Mouse (Mus musculus): Measurements from ENCODE around the gene Ccdc51. TPM values are rescaled to one million over a fixed set of nuclear protein-coding genes. Genes with fewer than 3 reads are reported as not detected.

The Ccdc51 gene
- total and polyA plus RNA-seq, 3 experiments = 15.1 to 28.4 TPM; not detected in 1

DNA sequence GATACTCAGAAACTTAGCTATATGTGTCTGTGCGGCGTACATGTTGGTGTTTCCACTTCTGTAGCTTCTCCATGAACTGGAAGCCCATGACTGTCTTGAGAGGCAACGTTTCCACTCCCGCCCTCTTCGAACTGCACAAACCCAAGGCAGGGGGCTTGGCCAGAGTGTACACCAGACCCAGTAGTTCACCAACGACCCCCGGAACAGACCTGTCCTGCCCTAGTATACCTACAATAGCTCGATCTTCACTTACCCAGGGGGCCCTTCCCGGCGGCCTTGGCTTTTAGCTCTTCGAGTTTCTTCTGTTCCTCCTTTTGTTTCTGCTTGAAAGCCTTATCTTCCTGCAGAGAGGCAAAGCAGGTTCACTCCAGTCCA, 557 bp upstream of the Ccdc51 start:
- H3K4me1 ChIP-seq (ENCODE audit: control insufficient read depth in 1 of 2, insufficient read depth in 2 of 2, low read length in 2 of 2) = peaks cover 0 to 9% of the 10 kb centered on the region in 2 experiments; a peak in 2 of 4 replicates
- peak overlapping the region; percentile 56 to 82 for H3K4me3 ChIP-seq (ENCODE audit: control insufficient read depth in 1 of 2, insufficient read depth in 1 of 2, low read depth in 2 of 2, low read length in 2 of 2)
- no peak for TF ChIP-seq ZC3H11A (IDR thresholded peaks at IDR 0.05; ENCODE audit: low read depth, low read length)
- TF ChIP-seq RAD21 (IDR thresholded peaks at IDR 0.05; ENCODE audit: low read depth, low read length) = no peak
- no peak for TF ChIP-seq CHD1 (IDR thresholded peaks at IDR 0.05; ENCODE audit: low read depth, low read length)
- TF ChIP-seq TAL1 (IDR thresholded peaks at IDR 0.05; ENCODE audit: low read length) = no peak
- TF ChIP-seq ETS1 (IDR thresholded peaks at IDR 0.05; ENCODE audit: low read depth, low read length) = no peak
- TF ChIP-seq MAFK (IDR thresholded peaks at IDR 0.05; ENCODE audit: borderline replicate concordance, low read depth, low read length) = no peak
- TF ChIP-seq ELF1 (IDR thresholded peaks at IDR 0.05; ENCODE audit: low read depth, low read length) = no peak
- no peak for TF ChIP-seq CTCF (IDR thresholded peaks at IDR 0.05 in 2 of 3, conservative IDR thresholded peaks at IDR 0.05 in 1 of 3; ENCODE audit: control insufficient read depth in 1 of 3, insufficient read depth in 1 of 3, low read depth in 2 of 3, low read length in 3 of 3, poor library complexity in 1 of 3, severe bottlenecking in 1 of 3)
- TF ChIP-seq SIN3A (IDR thresholded peaks at IDR 0.05; ENCODE audit: low read length) = no peak
- no peak for TF ChIP-seq MYC (IDR thresholded peaks at IDR 0.05; ENCODE audit: low read depth, low read length)
- peak overlapping the region; percentile 48 for H3K27ac ChIP-seq (ENCODE audit: control insufficient read depth, low read depth, low read length)
- H3K9ac ChIP-seq (ENCODE audit: control insufficient read depth, low read depth, low read length, poor library complexity, severe bottlenecking) = peak overlapping the region; percentile 74
- DNase-seq (ENCODE audit: low read depth, low spot score) = peak; percentile 49
- H3K9me3 ChIP-seq (replicated peaks; ENCODE audit: insufficient read depth, low read length) = no peaks in the 10 kb centered on the region
- H3K27me3 ChIP-seq (ENCODE audit: control insufficient read depth in 1 of 2, insufficient read depth in 2 of 2, low read length in 2 of 2) = no peaks in the 10 kb centered on the region
- H3K79me2 ChIP-seq (ENCODE audit: control insufficient read depth, insufficient read depth, low read length, poor library complexity) = peaks cover 37% of the 10 kb centered on the region
- H3K36me3 ChIP-seq (ENCODE audit: control insufficient read depth in 1 of 2, insufficient read depth in 2 of 2, low read length in 2 of 2) = peaks cover 4 to 6% of the 10 kb centered on the region in 2 experiments; a peak in 3 of 4 replicates

DNA sequence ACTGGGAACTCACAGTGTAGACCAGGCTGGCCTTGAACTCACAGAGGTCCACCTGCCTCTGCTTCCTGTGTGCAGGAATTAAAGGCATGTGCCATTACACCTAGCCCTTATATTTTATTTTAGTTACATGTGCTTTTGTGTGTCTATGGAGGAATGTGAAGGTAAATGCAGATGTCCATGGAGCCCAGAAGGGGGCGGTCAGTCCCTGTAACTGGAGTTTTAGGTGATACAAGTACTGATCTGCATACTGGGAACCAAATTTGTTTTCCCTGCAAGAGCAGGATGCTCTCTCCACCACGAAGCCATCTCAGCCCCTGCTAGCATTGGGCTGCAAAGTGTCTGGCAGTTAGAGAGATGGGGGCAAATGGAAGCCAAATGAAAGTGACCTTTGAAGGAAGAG, 2.6 kb downstream of the Ccdc51 start:
- DNase-seq (ENCODE audit: low read depth, low spot score) = peak; percentile 64
- no peak for TF ChIP-seq ZNF384 (IDR thresholded peaks at IDR 0.05; ENCODE audit: low read depth, low read length)
- peak; percentile 33 to 59 (median 36); a peak in 4 of 6 replicates for TF ChIP-seq CTCF (IDR thresholded peaks at IDR 0.05 in 2 of 3, conservative IDR thresholded peaks at IDR 0.05 in 1 of 3; ENCODE audit: control insufficient read depth in 1 of 3, insufficient read depth in 1 of 3, low read depth in 2 of 3, low read length in 3 of 3, poor library complexity in 1 of 3, severe bottlenecking in 1 of 3)
- no peak for TF ChIP-seq MAFK (IDR thresholded peaks at IDR 0.05; ENCODE audit: borderline replicate concordance, low read depth, low read length)
- TF ChIP-seq RAD21 (IDR thresholded peaks at IDR 0.05; ENCODE audit: low read depth, low read length) = peak; percentile 35
- no peak for TF ChIP-seq ELF1 (IDR thresholded peaks at IDR 0.05; ENCODE audit: low read depth, low read length)
- TF ChIP-seq MAX (IDR thresholded peaks at IDR 0.05; ENCODE audit: low read length) = 0 out of 2 replicates have a peak, but pooled peaks have one; percentile 42

DNA sequence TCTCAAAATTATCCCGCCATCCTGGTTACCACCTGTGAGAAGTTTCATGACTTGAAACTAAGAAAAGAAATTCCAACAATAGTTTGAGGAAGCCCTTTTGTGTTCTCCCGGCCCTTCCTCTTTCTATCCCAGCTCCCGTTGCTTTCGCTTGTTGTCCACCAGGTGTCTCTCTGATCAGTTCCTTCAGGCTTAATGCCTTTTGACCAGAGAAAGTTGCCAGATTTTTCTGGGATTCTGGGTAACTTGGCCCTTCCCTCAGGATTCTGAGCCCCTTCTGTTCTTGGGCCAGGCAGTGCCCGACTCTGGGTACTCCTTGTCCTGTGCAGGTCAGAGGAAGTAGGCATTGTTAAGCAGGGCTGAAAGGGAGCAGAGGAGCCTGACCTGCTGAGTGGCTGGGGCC, 5.7 kb downstream of the Ccdc51 start:
- H3K79me2 ChIP-seq (ENCODE audit: control insufficient read depth, insufficient read depth, low read length, poor library complexity) = peaks cover 14% of the 10 kb centered on the region
- H3K9me3 ChIP-seq (replicated peaks; ENCODE audit: insufficient read depth, low read length) = no peaks in the 10 kb centered on the region
- no peak for DNase-seq (ENCODE audit: low read depth, low spot score)
- TF ChIP-seq BHLHE40 (IDR thresholded peaks at IDR 0.05; ENCODE audit: borderline replicate concordance, low read depth, low read length) (no peak), ELF1 (IDR thresholded peaks at IDR 0.05; ENCODE audit: low read depth, low read length) (no peak), SMC3 (IDR thresholded peaks at IDR 0.05; ENCODE audit: low read depth, low read length) (peak; percentile 15; the same call in 1 of the 2 replicates), CTCF (IDR thresholded peaks at IDR 0.05 in 2 of 3, conservative IDR thresholded peaks at IDR 0.05 in 1 of 3; ENCODE audit: control insufficient read depth in 1 of 3, insufficient read depth in 1 of 3, low read depth in 2 of 3, low read length in 3 of 3, poor library complexity in 1 of 3, severe bottlenecking in 1 of 3) (peak in 2 of 3 experiments; percentile 20 to 25; a peak in 2 of 6 replicates)
- H3K4me1 ChIP-seq (ENCODE audit: control insufficient read depth in 1 of 2, insufficient read depth in 2 of 2, low read length in 2 of 2) = peaks cover 0 to 5% of the 10 kb centered on the region in 2 experiments; a peak in 2 of 4 replicates
- H3K27me3 ChIP-seq (ENCODE audit: control insufficient read depth in 1 of 2, insufficient read depth in 2 of 2, low read length in 2 of 2) = no peaks in the 10 kb centered on the region
- no peak overlapping the region for H3K4me3 ChIP-seq (ENCODE audit: control insufficient read depth in 1 of 2, insufficient read depth in 1 of 2, low read depth in 2 of 2, low read length in 2 of 2)
- H3K27ac ChIP-seq (ENCODE audit: control insufficient read depth, low read depth, low read length) = no peak overlapping the region
- no peaks in the 10 kb centered on the region; a peak in 1 of 4 replicates for H3K36me3 ChIP-seq (ENCODE audit: control insufficient read depth in 1 of 2, insufficient read depth in 2 of 2, low read length in 2 of 2)
- H3K9ac ChIP-seq (ENCODE audit: control insufficient read depth, low read depth, low read length, poor library complexity, severe bottlenecking) = no peak overlapping the region

More for the DNA sequence above, 2.6 kb downstream of the Ccdc51 start:
- H3K27me3 ChIP-seq (ENCODE audit: control insufficient read depth in 1 of 2, insufficient read depth in 2 of 2, low read length in 2 of 2) = no peaks in the 10 kb centered on the region
- peaks cover 0 to 6% of the 10 kb centered on the region in 2 experiments; a peak in 3 of 4 replicates for H3K36me3 ChIP-seq (ENCODE audit: control insufficient read depth in 1 of 2, insufficient read depth in 2 of 2, low read length in 2 of 2)
- no peak overlapping the region for H3K27ac ChIP-seq (ENCODE audit: control insufficient read depth, low read depth, low read length)
- H3K4me3 ChIP-seq (ENCODE audit: control insufficient read depth in 1 of 2, insufficient read depth in 1 of 2, low read depth in 2 of 2, low read length in 2 of 2) = no peak overlapping the region
- H3K9ac ChIP-seq (ENCODE audit: control insufficient read depth, low read depth, low read length, poor library complexity, severe bottlenecking) = no peak overlapping the region
- peaks cover 0 to 9% of the 10 kb centered on the region in 2 experiments; a peak in 2 of 4 replicates for H3K4me1 ChIP-seq (ENCODE audit: control insufficient read depth in 1 of 2, insufficient read depth in 2 of 2, low read length in 2 of 2)
- no peaks in the 10 kb centered on the region for H3K9me3 ChIP-seq (replicated peaks; ENCODE audit: insufficient read depth, low read length)
- H3K79me2 ChIP-seq (ENCODE audit: control insufficient read depth, insufficient read depth, low read length, poor library complexity) = peaks cover 37% of the 10 kb centered on the region

All from MEL (cell line).